Mouse (Mus musculus): ENCODE measurements around the gene Tk1.

Tk1 gene

GRCm38 (mm10) chr11:117825333-117826101, at the start of gene Tk1, which contains the start of gene Afmid:
Gene Tk1, minus strand, starts transcription at chr11:117826092.
Gene Afmid, plus strand, starts transcription at chr11:117825924.
- peak; percentile 87 for DNase-seq

- no peak for DNase-seq
Measured at GRCm38 (mm10) chr11:117875681-117876080, 49.8 kb upstream of the Tk1 start.

GRCm38 (mm10) chr11:117874419-117874818, 48.5 kb upstream of the Tk1 start:
- no peak for DNase-seq

- peak; percentile 90 for DNase-seq
Measured at GRCm38 (mm10) chr11:117872861-117873608, 47.1 kb upstream of the Tk1 start, which contains the start of gene Tha1. Gene Tha1, minus strand, starts transcription at chr11:117873481.

GRCm38 (mm10) chr11:117871911-117872584, 46.2 kb upstream of the Tk1 start:
- DNase-seq = peak; percentile 42

- DNase-seq = no peak
Measured at GRCm38 (mm10) chr11:117871376-117871775, 45.5 kb upstream of the Tk1 start.

GRCm38 (mm10) chr11:117870688-117871365, 44.9 kb upstream of the Tk1 start:
- peak; percentile 87 for DNase-seq

- DNase-seq = no peak
Measured at GRCm38 (mm10) chr11:117865988-117866387, 40.1 kb upstream of the Tk1 start.

GRCm38 (mm10) chr11:117864805-117865204, 38.9 kb upstream of the Tk1 start:
- no peak for DNase-seq

GRCm38 (mm10) chr11:117863174-117863856, 37.4 kb upstream of the Tk1 start:
- DNase-seq = no peak

GRCm38 (mm10) chr11:117860601-117861000, 34.7 kb upstream of the Tk1 start, which contains the start of gene Tmem235:
Gene Tmem235, plus strand, starts transcription at chr11:117860752.
- no peak for DNase-seq

- DNase-seq = no peak
Measured at GRCm38 (mm10) chr11:117858392-117858791, 32.5 kb upstream of the Tk1 start.

GRCm38 (mm10) chr11:117857462-117857861, 31.6 kb upstream of the Tk1 start:
- no peak for DNase-seq

GRCm38 (mm10) chr11:117855975-117856374, 30.1 kb upstream of the Tk1 start:
- no peak for DNase-seq

- no peak for DNase-seq
Measured at GRCm38 (mm10) chr11:117855360-117855759, 29.5 kb upstream of the Tk1 start.

GRCm38 (mm10) chr11:117854241-117854640, 28.3 kb upstream of the Tk1 start:
- no peak for DNase-seq

- DNase-seq = no peak
Measured at GRCm38 (mm10) chr11:117852875-117853274, 27.0 kb upstream of the Tk1 start.

GRCm38 (mm10) chr11:117848985-117849671, 23.2 kb upstream of the Tk1 start, which contains the start of gene Birc5:
Gene Birc5, plus strand, starts transcription at chr11:117849251.
- DNase-seq = peak; percentile 97

GRCm38 (mm10) chr11:117848271-117848984, 22.5 kb upstream of the Tk1 start:
- peak; percentile 57 for DNase-seq

GRCm38 (mm10) chr11:117847593-117848215, 21.8 kb upstream of the Tk1 start:
- DNase-seq = no peak

All from lung, postnatal 10 days (tissue).